Mouse (Mus musculus) heart, postnatal 0 days (tissue): Measurements from ENCODE around the gene Stxbp2.

ENCODE experiments used
- CTCF ChIP-seq: IDR thresholded peaks from 2 replicates; pipeline ENCODE4 v1.5.1; 2016; ENCODE audit warnings: antibody characterized with exemption, control low read depth, low read depth
- EP300 ChIP-seq: IDR thresholded peaks from 2 replicates; pipeline ENCODE4 v1.6.1; 2016; ENCODE audit warnings: antibody characterized with exemption, low read depth

GRCm38 (mm10) chr8:3647561-3647960, 16.8 kb downstream of the Stxbp2 start:
- TF ChIP-seq CTCF (no peak), EP300 (no peak)
